Mouse (Mus musculus) intestine, embryonic 16.5 days (tissue): ENCODE data around the gene Cad. TPM values are rescaled to one million over a fixed set of nuclear protein-coding genes. Genes with fewer than 3 reads are reported as not detected.
"Not testable (repeated sequence)": the region's sequence is repeated elsewhere in the genome, so short reads cannot be mapped to it uniquely, and the experiment has no call there.

Experiments used
- ATAC-seq: fragments of 200-750 bp; cut with Nextera tagmentation; 2 replicates; pipeline ENCODE4 v1.8.0; 2017; ENCODE audit warnings: moderate TSS enrichment, moderate library complexity
- H3K27ac ChIP-seq: fragments of 300-500 bp; sonication (generic); 2 replicates; pipeline ENCODE4 v1.5.1; 2014; ENCODE audit warnings: mild to moderate bottlenecking, low read length
- H3K27me3 ChIP-seq: fragments of 300-500 bp; sonication (generic); replicated peaks from 2 replicates; pipeline ENCODE4 v1.6.1; 2014; ENCODE audit warnings: low read length, control low read depth, mixed read lengths; ENCODE audit not compliant: control insufficient read depth, insufficient read depth
- H3K36me3 ChIP-seq: fragments of 300-500 bp; sonication (generic); 2 replicates; pipeline ENCODE4 v1.6.1; 2014; ENCODE audit warnings: low read length, control low read depth; ENCODE audit not compliant: control insufficient read depth, insufficient read depth
- H3K4me1 ChIP-seq: fragments of 300-500 bp; sonication (generic); 2 replicates; pipeline ENCODE4 v1.6.1; 2014; ENCODE audit warnings: low read length, control low read depth, mixed read lengths; ENCODE audit not compliant: control insufficient read depth, insufficient read depth
- H3K4me2 ChIP-seq: fragments of 300-500 bp; sonication (generic); 2 replicates; pipeline ENCODE4 v1.6.1; 2014; ENCODE audit warnings: low read depth, low read length, control low read depth
- H3K4me3 ChIP-seq: fragments of 300-500 bp; sonication (generic); 2 replicates; pipeline ENCODE4 v1.5.1; 2014; ENCODE audit warnings: mild to moderate bottlenecking, low read length
- H3K9ac ChIP-seq: fragments of 300-500 bp; sonication (generic); 2 replicates; pipeline ENCODE4 v1.6.1; 2014; ENCODE audit warnings: low read depth, low read length
- H3K9me3 ChIP-seq: fragments of 300-500 bp; sonication (generic); 2 replicates; pipeline ENCODE4 v1.6.1; 2016; ENCODE audit warnings: low read length, control low read depth; ENCODE audit not compliant: control insufficient read depth
- WGBS: fragments of 180-500 bp; shearing (Covaris S2); extraction: QIAGEN DNeasy Blood & Tissue Kit; methylation state at CpG from one replicate; pipeline ENCODE4 v1.1.7; 2014; 5-methylcytosine and 5-hydroxymethylcytosine counted together
- polyA plus RNA-seq: library from polyadenylated mRNA; unstranded; fragments of >200 nt; fragmentation: Nextera tagmentation; extraction: Ambion mirVana; gene quantifications from 2 replicates; pipeline ENCODE4 v1.2.1, GENCODE M21; 2015

The Cad gene
- polyA plus RNA-seq, 1 experiment from 2014 or later, result 16.8 TPM

GRCm38 (mm10) chr5:31053728-31054127 lies 852 bp upstream of the Cad start:
- H3K4me2 ChIP-seq, result peak overlapping the region; percentile 96
- not testable (repeated sequence) for H3K27me3 ChIP-seq, H3K36me3 ChIP-seq, ATAC-seq, H3K9me3 ChIP-seq, H3K9ac ChIP-seq, H3K27ac ChIP-seq
- H3K4me3 ChIP-seq, result peak overlapping the region; percentile 75
- 55% methylated on average over 4 of the region's 4 CpGs for WGBS
- H3K4me1 ChIP-seq, result peaks cover 14% of the 10 kb centered on the region

- Histone ChIP-seq H3K27ac (peak overlapping the region; percentile 77), H3K4me2 (peak overlapping the region; percentile 96), H3K9ac (peak overlapping the region; percentile 85), H3K36me3 (peaks cover 2% of the 10 kb centered on the region; the same call in 1 of the 2 replicates), H3K4me3 (peak overlapping the region; percentile 75), H3K9me3 (no peaks in the 10 kb centered on the region), H3K27me3 (no peaks in the 10 kb centered on the region), H3K4me1 (peaks cover 14% of the 10 kb centered on the region)
- ATAC-seq, result peak; percentile 4; the same call in 1 of the 2 replicates
- 16% methylated on average over 19 of the region's 19 CpGs for WGBS
These were observed 898 bp downstream of the Cad start for GRCm38 (mm10) chr5:31055216-31056140.

- Histone ChIP-seq H3K9me3 (no peaks in the 10 kb centered on the region), H3K4me2 (no peak overlapping the region), H3K9ac (no peak overlapping the region), H3K27ac (no peak overlapping the region), H3K4me3 (no peak overlapping the region), H3K4me1 (no peaks in the 10 kb centered on the region), H3K27me3 (no peaks in the 10 kb centered on the region), H3K36me3 (peaks cover 47% of the 10 kb centered on the region)
- no peak for ATAC-seq
- WGBS, result 94% methylated on average over 3 of the region's 3 CpGs
These were observed 15.2 kb downstream of the Cad start for GRCm38 (mm10) chr5:31069810-31070209.

- Histone ChIP-seq H3K4me3 (no peak overlapping the region), H3K27me3 (no peaks in the 10 kb centered on the region), H3K9ac (no peak overlapping the region), H3K36me3 (peaks cover 58% of the 10 kb centered on the region), H3K4me2 (no peak overlapping the region), H3K9me3 (no peaks in the 10 kb centered on the region), H3K4me1 (no peaks in the 10 kb centered on the region), H3K27ac (no peak overlapping the region)
- 74% methylated on average over 2 of the region's 2 CpGs for WGBS
- no peak for ATAC-seq
These were observed 16.5 kb downstream of the Cad start for GRCm38 (mm10) chr5:31071059-31071458.

- no peak overlapping the region for H3K27ac ChIP-seq
- no peak overlapping the region for H3K9ac ChIP-seq
- no peaks in the 10 kb centered on the region for H3K9me3 ChIP-seq
- WGBS, result 94% methylated on average over 11 of the region's 11 CpGs
- H3K36me3 ChIP-seq, result peaks cover 62% of the 10 kb centered on the region
- H3K27me3 ChIP-seq, result no peaks in the 10 kb centered on the region
- no peak for ATAC-seq
- H3K4me3 ChIP-seq, result no peak overlapping the region
- H3K4me2 ChIP-seq, result no peak overlapping the region
- no peaks in the 10 kb centered on the region for H3K4me1 ChIP-seq
These were observed 17.2 kb downstream of the Cad start for GRCm38 (mm10) chr5:31071821-31072220.

GRCm38 (mm10) chr5:31073176-31073575 lies 18.6 kb downstream of the Cad start:
- Histone ChIP-seq H3K27me3 (no peaks in the 10 kb centered on the region), H3K36me3 (peaks cover 69% of the 10 kb centered on the region), H3K9ac (no peak overlapping the region), H3K9me3 (no peaks in the 10 kb centered on the region), H3K4me1 (no peaks in the 10 kb centered on the region), H3K4me2 (no peak overlapping the region), H3K27ac (no peak overlapping the region), H3K4me3 (no peak overlapping the region)
- 93% methylated on average over 12 of the region's 12 CpGs for WGBS
- no peak for ATAC-seq

GRCm38 (mm10) chr5:31076346-31076745 lies 21.8 kb downstream of the Cad start:
- no peaks in the 10 kb centered on the region for H3K9me3 ChIP-seq
- H3K36me3 ChIP-seq, result peaks cover 56% of the 10 kb centered on the region
- no peak overlapping the region for H3K9ac ChIP-seq
- 84% methylated on average over 13 of the region's 13 CpGs for WGBS
- H3K27ac ChIP-seq, result no peak overlapping the region
- no peak overlapping the region for H3K4me3 ChIP-seq
- no peak for ATAC-seq
- H3K27me3 ChIP-seq, result no peaks in the 10 kb centered on the region
- H3K4me2 ChIP-seq, result no peak overlapping the region
- no peaks in the 10 kb centered on the region for H3K4me1 ChIP-seq

- Histone ChIP-seq H3K27me3 (no peaks in the 10 kb centered on the region), H3K9ac (no peak overlapping the region), H3K36me3 (peaks cover 32% of the 10 kb centered on the region), H3K4me3 (no peak overlapping the region), H3K4me2 (no peak overlapping the region), H3K9me3 (no peaks in the 10 kb centered on the region), H3K27ac (no peak overlapping the region), H3K4me1 (no peaks in the 10 kb centered on the region)
- ATAC-seq, result no peak
- 75% methylated on average over 13 of the region's 13 CpGs for WGBS
These were observed 25.6 kb downstream of the Cad start for GRCm38 (mm10) chr5:31080059-31080794.

- no peak overlapping the region for H3K4me3 ChIP-seq
- no peak for ATAC-seq
- 66% methylated on average over 3 of the region's 3 CpGs for WGBS
- H3K9me3 ChIP-seq, result no peaks in the 10 kb centered on the region
- H3K4me2 ChIP-seq, result no peak overlapping the region
- peaks cover 27% of the 10 kb centered on the region for H3K36me3 ChIP-seq
- H3K4me1 ChIP-seq, result 0 out of 2 replicates have a peak, but pooled peaks cover 2% of the 10 kb centered on the region
- H3K27me3 ChIP-seq, result no peaks in the 10 kb centered on the region
- H3K27ac ChIP-seq, result no peak overlapping the region
- H3K9ac ChIP-seq, result no peak overlapping the region
These were observed 26.2 kb downstream of the Cad start for GRCm38 (mm10) chr5:31080795-31081164.
